Mouse (Mus musculus) left cerebral cortex, adult 9 months (tissue): Measurements from ENCODE around the gene Atp8a1.

ENCODE experiments used
- DNase-seq, 2 experiments: peaks; one replicate each; pipeline ENCODE4 v3.0.0; 2022; ENCODE audit warnings: low spot score in 2 of 2

Gene Atp8a1

GRCm38 (mm10) chr5:67678819-67679218 lies 168.4 kb downstream of the Atp8a1 start:
- no peak for DNase-seq

DNA sequence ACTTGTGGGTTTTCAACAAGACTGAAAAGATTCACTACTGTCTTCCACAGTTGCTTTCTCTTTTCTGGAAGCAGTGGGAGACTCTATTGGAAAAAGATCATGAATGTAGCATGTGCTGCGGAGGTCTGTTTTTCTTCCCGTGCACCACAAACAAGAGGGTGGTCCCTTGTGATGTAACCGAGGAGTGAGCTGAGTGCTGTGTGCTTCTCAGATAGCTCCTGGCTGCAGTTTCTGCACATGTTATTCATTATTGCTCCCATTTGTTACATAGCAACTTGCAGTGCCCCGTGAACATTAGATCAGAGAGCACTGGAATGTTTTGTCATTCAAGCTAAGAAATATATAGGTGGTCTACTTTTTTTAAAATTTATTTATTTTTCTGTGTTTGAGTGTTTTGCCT lies 174.2 kb downstream of the Atp8a1 start:
- no peak for DNase-seq

GRCm38 (mm10) chr5:67670158-67670557 lies 177.1 kb downstream of the Atp8a1 start:
- no peak for DNase-seq

GRCm38 (mm10) chr5:67669436-67669896 lies 177.8 kb downstream of the Atp8a1 start:
- no peak for DNase-seq

GRCm38 (mm10) chr5:67662715-67663114 lies 184.5 kb downstream of the Atp8a1 start:
- DNase-seq = no peak

DNA sequence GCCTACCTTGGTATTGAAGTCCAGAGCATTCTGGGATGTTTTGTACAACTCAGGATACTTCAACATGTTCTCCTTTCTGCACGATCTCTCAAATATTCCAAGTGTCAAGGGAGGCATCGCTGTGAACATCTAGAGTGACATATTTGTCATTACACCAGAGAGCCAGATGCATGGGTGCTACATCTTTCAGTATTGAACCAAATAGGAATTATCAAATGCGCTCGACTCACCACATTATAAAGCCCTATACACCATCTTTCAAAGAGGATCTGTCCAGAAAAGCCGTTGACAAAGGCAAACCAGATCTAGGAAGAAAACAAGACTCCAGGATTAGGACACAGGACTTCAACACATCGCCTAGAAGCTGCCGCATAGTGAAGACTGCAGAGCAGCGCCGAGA lies 187.4 kb downstream of the Atp8a1 start:
- no peak for DNase-seq

DNA sequence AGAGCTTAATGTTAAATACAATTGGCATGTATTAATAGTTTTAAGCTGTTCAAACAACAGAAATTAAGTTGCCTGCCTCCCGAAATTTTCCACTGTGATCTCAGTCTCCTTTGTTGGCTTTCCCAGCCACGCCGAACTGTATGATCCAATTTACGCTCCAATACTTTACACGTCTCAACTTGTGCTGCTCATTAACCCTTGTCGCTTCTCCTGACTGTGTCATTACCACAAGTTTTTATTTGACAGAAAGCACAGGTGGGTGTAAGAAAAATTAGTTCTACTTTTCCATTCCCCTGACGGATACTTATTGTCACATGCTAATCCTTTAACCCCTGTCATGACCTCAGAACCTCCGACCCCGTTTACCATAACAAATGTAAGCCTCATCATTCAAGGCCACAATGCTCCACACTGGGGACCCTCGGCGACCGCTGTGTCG lies 190.4 kb downstream of the Atp8a1 start:
- no peak for DNase-seq

DNA sequence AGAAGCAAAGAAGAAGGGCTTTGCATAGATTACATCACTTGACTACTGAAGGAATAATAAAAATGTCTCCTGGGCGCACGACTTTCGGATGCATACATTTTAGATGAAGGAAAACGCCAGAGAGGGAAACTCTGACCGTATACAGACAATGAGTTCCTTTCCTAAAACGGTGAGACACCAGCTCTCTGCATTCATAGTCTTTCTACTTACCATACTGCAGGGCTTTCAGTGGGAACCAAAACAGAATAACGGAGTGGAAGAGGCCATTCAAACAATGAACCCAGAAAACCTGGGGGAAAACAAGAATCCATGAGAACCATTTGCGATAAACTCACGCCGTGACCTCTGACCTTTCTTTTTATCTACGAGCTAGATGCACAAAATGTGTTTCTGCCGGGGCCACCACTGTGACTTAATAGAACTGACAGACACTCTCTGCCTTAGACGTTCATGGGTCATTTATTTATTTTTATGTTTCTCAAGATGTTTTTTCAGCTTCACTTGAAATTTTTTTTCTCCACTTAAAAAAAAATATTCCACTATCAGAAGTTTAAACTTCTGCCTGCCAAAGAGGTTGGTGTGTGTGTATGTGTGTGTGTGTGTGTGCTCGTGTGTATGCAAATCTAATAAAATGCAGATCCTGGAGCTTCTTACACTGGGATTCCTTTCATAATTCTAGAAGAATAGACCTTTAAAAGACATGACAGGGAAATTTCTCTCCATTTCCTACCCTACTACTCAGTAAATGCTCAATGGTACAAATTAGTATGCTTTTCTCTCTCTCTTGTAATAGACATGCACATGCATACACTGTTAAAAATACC lies 191.3 kb downstream of the Atp8a1 start:
- no peak for DNase-seq

- peak in 1 of 2 experiments; percentile 37 for DNase-seq
Measured at GRCm38 (mm10) chr5:67654572-67654971, 192.7 kb downstream of the Atp8a1 start.

DNA sequence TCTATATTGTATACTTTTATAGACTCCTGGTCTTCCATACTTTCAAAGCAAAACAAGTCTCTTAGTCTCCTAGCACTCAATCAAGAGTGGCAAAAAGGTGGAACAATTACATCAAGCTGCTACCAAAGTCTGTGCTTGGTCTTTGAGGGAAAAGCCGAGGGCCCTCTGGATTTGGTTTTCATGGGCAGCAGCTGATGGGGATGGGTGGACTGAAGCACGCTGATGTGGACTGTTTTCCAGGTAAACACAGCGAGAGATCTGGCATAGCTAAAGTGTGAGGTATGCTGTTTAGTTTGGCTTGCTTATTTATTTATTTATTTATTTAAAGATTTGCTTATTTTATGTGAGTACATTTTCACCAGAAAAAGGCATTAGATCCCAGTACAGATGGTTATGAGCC lies 193.7 kb downstream of the Atp8a1 start:
- no peak for DNase-seq

DNA sequence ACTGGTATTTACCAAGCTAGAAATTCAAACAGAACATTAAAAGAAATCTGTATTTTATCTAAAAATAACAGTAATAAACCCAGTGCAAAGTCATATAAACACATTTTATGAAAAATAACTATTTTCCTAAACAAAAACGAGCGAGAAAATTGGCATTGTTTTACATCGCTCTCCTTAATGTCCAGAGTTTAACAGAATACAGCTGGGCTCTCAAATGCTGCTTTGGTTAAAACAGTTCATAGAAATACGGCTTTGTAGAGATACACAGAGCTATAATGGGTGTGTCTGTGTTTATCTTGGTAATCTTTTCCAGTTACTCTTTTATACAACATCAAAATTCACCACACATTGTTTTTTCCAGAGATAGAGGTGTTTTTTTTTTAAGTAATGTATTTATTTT lies 194.8 kb downstream of the Atp8a1 start:
- DNase-seq = no peak

DNA sequence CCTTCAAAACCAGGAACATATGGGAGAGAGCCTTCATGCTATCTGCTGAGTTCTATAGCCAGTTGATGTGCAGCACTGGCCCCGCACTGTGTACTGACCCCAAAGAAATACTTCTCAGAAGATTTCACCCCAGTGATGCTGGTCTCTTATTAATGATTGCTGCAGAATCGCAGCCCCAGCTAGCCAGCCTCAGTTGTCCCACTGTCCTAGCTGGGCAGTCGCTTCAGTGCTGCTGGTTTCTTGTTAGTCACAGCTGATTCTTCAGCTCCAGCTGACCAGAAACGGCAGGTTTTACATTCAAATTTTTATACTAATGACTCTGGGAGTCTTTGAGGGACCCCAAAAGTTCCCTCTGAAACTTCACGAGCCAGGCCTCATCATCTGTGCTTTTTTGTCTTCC lies 197.2 kb downstream of the Atp8a1 start:
- no peak for DNase-seq

GRCm38 (mm10) chr5:67649156-67649555 lies 198.1 kb downstream of the Atp8a1 start:
- DNase-seq = no peak

DNA sequence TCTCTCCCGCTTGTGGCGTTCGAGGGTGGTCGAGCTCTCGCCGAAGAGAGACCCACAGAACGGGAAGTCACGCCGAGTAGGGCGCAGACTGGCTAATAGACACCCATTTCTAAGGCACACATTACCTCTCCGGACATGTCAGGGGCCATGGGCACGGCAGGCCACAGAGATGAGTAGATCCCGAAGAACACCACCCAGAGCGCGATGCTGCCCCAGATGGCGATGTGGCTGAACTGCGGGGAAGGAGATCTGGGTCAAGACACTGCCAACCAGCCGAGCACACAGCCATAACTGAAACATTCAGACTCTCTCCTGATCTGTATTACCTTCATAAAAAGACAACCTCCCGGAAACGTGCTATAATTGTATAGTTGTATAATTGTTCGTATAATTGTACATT lies 199.7 kb downstream of the Atp8a1 start:
- no peak for DNase-seq

DNA sequence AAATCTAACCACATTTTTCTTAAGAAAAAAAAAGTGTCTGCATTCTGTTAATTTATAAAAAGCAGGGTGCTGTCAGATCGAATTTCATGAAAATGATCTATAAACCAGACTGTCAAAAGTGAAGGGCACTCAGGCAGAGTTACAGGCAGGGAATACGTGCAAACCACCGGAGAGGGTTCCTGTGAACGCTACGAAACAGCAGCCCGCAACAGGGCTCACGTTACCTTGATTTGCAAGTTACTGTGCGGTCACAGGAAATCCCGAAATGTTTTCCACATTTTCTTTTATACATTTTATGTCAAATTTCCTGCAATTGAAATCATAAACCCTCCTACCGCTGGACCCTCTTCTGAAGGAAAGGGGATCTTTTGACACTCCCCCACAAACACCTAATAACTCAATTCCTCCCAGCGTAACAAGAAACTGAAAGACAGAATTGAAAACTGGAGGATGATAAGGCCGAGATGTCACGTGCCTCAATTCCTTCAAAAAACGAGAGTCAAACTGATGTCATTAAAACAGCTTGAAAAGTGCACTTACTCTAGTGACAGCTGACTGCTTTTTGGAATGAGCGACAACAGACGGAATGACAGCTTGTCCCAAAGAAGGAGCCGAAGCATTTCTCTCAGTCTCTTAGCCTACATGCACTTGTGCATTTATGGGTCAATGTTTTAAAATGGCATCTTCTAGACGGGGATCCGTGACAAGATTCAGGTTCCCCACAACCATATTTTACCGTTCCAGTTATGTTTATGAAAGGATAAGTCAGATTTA lies 200.3 kb downstream of the Atp8a1 start:
- no peak for DNase-seq

GRCm38 (mm10) chr5:67643537-67644255 lies 203.5 kb downstream of the Atp8a1 start:
- peak in 1 of 2 experiments; percentile 25 for DNase-seq

DNA sequence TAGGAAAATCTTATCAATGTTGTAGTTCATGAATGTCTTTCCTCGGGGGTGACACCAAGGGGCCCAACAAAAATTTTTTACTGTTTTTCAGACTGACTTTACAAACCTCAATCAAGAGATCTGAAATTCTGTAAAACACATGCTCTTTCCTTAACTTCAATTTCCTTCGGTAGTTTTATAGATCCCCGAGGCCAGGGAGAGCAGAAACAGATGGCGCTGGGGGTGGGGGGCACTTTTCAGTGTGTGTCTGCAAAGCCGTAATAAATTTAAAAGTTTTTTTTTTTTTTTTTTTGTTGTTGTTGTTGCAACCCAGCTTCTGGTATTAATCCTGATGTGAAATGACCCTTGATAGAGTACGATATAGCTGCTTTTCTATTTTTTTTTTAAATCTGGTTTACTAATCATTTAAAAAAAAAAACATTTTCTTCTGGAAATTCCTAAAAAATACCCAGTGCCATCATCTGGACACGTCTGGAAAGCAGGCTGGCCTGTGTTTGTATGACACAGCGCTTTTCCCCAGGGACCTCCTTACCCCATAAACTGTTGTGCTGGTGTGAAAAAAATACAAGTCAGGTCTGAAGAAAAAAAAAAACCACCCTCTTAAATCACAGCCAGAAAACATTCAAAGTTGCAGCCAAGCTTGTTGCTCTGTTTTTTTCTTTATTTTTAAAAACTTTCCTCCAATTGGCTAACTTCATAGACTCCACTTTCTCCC lies 205.7 kb downstream of the Atp8a1 start:
- no peak for DNase-seq

GRCm38 (mm10) chr5:67640596-67641312 lies 206.5 kb downstream of the Atp8a1 start:
- DNase-seq = no peak

DNA sequence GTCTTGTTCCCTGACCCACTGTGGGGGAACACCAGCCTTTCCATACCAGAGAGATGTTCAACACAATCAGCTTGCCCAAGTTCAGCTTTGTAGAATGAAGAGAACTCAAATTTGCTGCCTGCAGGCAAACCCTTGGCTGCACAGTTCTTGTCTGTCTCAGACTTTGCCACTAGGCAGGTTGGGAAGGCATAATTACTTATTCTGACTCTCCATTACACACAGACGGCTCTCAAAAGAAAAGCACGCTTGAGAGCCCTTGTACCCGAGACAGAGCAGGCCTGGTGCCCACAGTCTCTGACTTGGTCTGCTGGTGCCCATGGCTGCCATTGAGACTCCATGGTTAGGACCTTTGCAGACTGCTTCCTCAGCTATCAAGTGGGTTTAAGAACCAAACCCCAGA lies 212.9 kb downstream of the Atp8a1 start:
- no peak for DNase-seq

- DNase-seq = no peak
Measured at GRCm38 (mm10) chr5:67633831-67634268, 213.4 kb downstream of the Atp8a1 start.
